Mouse (Mus musculus): Measurements from ENCODE around the gene Zfp385c.

DNA sequence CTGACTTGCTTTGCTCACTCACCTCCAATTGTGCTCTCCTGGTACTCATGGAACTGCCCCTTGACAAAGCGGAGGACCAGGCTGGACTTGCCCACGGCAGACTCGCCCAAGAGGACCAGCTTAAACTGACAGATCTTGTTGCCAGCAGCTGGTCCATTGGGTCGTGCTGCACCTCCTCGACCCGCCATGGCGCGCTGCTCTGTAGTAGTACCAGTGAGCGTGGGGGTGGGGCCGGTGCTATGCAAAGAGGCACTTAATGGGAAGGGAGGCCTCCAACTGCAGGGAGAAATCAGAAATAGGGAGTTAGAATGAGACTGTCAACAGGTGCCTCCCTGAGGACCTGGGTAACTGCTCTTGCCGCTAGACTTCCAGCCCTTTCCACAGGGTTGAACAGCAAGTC is 27.6 kb upstream of the Zfp385c start:
- no peak for TF ChIP-seq CTCF (IDR thresholded peaks at IDR 0.05; ENCODE audit: low read depth, low read length)
- TF ChIP-seq POLR2A (IDR thresholded peaks at IDR 0.05; ENCODE audit: borderline replicate concordance, low read depth, low read length) = no peak
